Mouse (Mus musculus) thymus, adult 2 months (tissue): ENCODE results near the gene Spsb1. TPM values are rescaled to one million over a fixed set of nuclear protein-coding genes. Genes with fewer than 3 reads are reported as not detected.

ENCODE experiments used
- DNase-seq: peaks from one replicate; pipeline ENCODE4 v3.0.0; 2021
- H3K27ac ChIP-seq: fragments of 200-500 bp; 2 replicates; pipeline ENCODE4 v1.5.1; 2012; ENCODE audit warnings: low read length, control low read depth; ENCODE audit not compliant: control insufficient read depth, insufficient read depth
- H3K27me3 ChIP-seq: fragments of 200-500 bp; 2 replicates; pipeline ENCODE4 v1.6.1; 2012; ENCODE audit warnings: mild to moderate bottlenecking, low read length, moderate library complexity, mixed read lengths; ENCODE audit not compliant: control insufficient read depth, insufficient read depth
- H3K36me3 ChIP-seq: fragments of 200-500 bp; 2 replicates; pipeline ENCODE4 v1.6.1; 2012; ENCODE audit warnings: mild to moderate bottlenecking, low read length, moderate library complexity; ENCODE audit not compliant: control insufficient read depth, insufficient read depth
- H3K4me1 ChIP-seq: fragments of 200-500 bp; replicated peaks from 2 replicates; pipeline ENCODE4 v1.6.1; 2012; ENCODE audit warnings: low read length; ENCODE audit not compliant: control insufficient read depth, insufficient read depth
- H3K4me3 ChIP-seq: fragments of 200-500 bp; 2 replicates; pipeline ENCODE4 v1.5.1; 2012; ENCODE audit warnings: mild to moderate bottlenecking, low read length, control low read depth, moderate library complexity; ENCODE audit not compliant: control insufficient read depth, insufficient read depth
- CTCF ChIP-seq: fragments of 200-500 bp; IDR thresholded peaks from 2 replicates; pipeline ENCODE4 v1.5.1; 2012; ENCODE audit warnings: mild to moderate bottlenecking, control low read depth, low read length, moderate library complexity, borderline replicate concordance; ENCODE audit not compliant: control insufficient read depth, poor library complexity, insufficient read depth; ENCODE audit errors: extremely low read depth
- POLR2A ChIP-seq: fragments of 200-500 bp; IDR thresholded peaks from 2 replicates; pipeline ENCODE4 v1.6.1; 2012; ENCODE audit warnings: mild to moderate bottlenecking, low read length, control low read depth, moderate library complexity; ENCODE audit not compliant: control insufficient read depth, poor library complexity, insufficient read depth; ENCODE audit errors: extremely low read depth
- WGBS: fragments of 180-500 bp; shearing (Covaris S2); methylation state at CpG from one replicate; pipeline ENCODE4 v1.1.7; 2018; 5-methylcytosine and 5-hydroxymethylcytosine counted together
- polyA plus RNA-seq: library from polyadenylated mRNA; depleted of rRNA; stranded (reverse); fragments of >200 nt; gene quantifications from 2 replicates; pipeline ENCODE4 v1.2.3, GENCODE M21; 2012; rRNA removed

Gene Spsb1
- 28.5 and 30.4 TPM in 2 replicates for polyA plus RNA-seq

GRCm38 (mm10) chr4:149954893-149955439, at the start of gene Spsb1:
Spsb1 (minus strand) TSS chr4:149955043.
- Histone ChIP-seq H3K27ac (no peak within 1 kb of the TSS), H3K4me3 (peak within 1 kb of the TSS; percentile 60), H3K36me3 (no peaks in the 10 kb centered on the region), H3K4me1 (peaks cover 14% of the 10 kb centered on the region), H3K27me3 (no peaks in the 10 kb centered on the region; the same call in 1 of the 2 replicates)
- DNase-seq: peak; percentile 100
- 0 out of 2 replicates have a peak, but pooled peaks have one; percentile 55 for TF ChIP-seq CTCF
- peak; percentile 99 for TF ChIP-seq POLR2A
- under 1% methylated on average over 51 of the region's 51 CpGs for WGBS

- peaks cover 63% of the 10 kb centered on the region for H3K4me1 ChIP-seq
Measured at GRCm38 (mm10) chr4:150003641-150004040, 48.8 kb upstream of the Spsb1 start.

GRCm38 (mm10) chr4:150003021-150003580, 48.3 kb upstream of the Spsb1 start:
- H3K4me1 ChIP-seq: peaks cover 66% of the 10 kb centered on the region
- no peak for DNase-seq
- H3K36me3 ChIP-seq: no peaks in the 10 kb centered on the region; the same call in 1 of the 2 replicates
- TF ChIP-seq POLR2A (no peak), CTCF (no peak)
- no peaks in the 10 kb centered on the region for H3K27me3 ChIP-seq
- no peak overlapping the region for H3K4me3 ChIP-seq
- H3K27ac ChIP-seq: no peak overlapping the region
- WGBS: 89% methylated on average over 7 of the region's 7 CpGs

More at GRCm38 (mm10) chr4:150003641-150004040, 48.8 kb upstream of the Spsb1 start:
- no peak for DNase-seq
- TF ChIP-seq POLR2A (no peak), CTCF (no peak)
- WGBS: 82% methylated on average over 4 of the region's 4 CpGs
- H3K27me3 ChIP-seq: no peaks in the 10 kb centered on the region
- H3K36me3 ChIP-seq: no peaks in the 10 kb centered on the region; the same call in 1 of the 2 replicates
- no peak overlapping the region for H3K4me3 ChIP-seq
- H3K27ac ChIP-seq: no peak overlapping the region

GRCm38 (mm10) chr4:150002021-150002528, 47.2 kb upstream of the Spsb1 start:
- H3K36me3 ChIP-seq: no peaks in the 10 kb centered on the region; the same call in 1 of the 2 replicates
- 55% methylated on average over 12 of the region's 12 CpGs for WGBS
- no peaks in the 10 kb centered on the region for H3K27me3 ChIP-seq
- no peak for DNase-seq
- TF ChIP-seq POLR2A (no peak), CTCF (no peak)
- H3K4me1 ChIP-seq: peaks cover 63% of the 10 kb centered on the region
- H3K27ac ChIP-seq: no peak overlapping the region
- H3K4me3 ChIP-seq: no peak overlapping the region

- Histone ChIP-seq H3K4me1 (peaks cover 59% of the 10 kb centered on the region), H3K4me3 (no peak overlapping the region)
- TF ChIP-seq CTCF (no peak), POLR2A (no peak)
Measured at GRCm38 (mm10) chr4:150001221-150001860, 46.5 kb upstream of the Spsb1 start.

GRCm38 (mm10) chr4:149999931-150000555, 45.2 kb upstream of the Spsb1 start:
- no peak for TF ChIP-seq CTCF
- TF ChIP-seq POLR2A: no peak
- WGBS: 88% methylated on average over 15 of the region's 15 CpGs
- Histone ChIP-seq H3K36me3 (peaks cover 3% of the 10 kb centered on the region; the same call in 1 of the 2 replicates), H3K4me3 (no peak overlapping the region), H3K27me3 (no peaks in the 10 kb centered on the region), H3K4me1 (peaks cover 53% of the 10 kb centered on the region), H3K27ac (no peak overlapping the region)
- no peak for DNase-seq

More at GRCm38 (mm10) chr4:150001221-150001860, 46.5 kb upstream of the Spsb1 start:
- Histone ChIP-seq H3K27me3 (no peaks in the 10 kb centered on the region), H3K36me3 (no peaks in the 10 kb centered on the region; the same call in 1 of the 2 replicates), H3K27ac (peak overlapping the region; percentile 56)
- peak; percentile 54 for DNase-seq
- 7% methylated on average over 10 of the region's 10 CpGs for WGBS
